Mouse (Mus musculus) heart, embryonic 13.5 days (tissue): ENCODE measurements at regions not wholly inside any gene's neighbourhood (a gene's known extent, or its start where the extent isn't known, plus 50 kb on each side); places are given as distances from the start of the nearest gene placed in this dataset.

Experiments used
- ATAC-seq: fragments of 200-750 bp; cut with Nextera tagmentation; 2 replicates; pipeline ENCODE4 v1.8.0; 2017; ENCODE audit warnings: moderate TSS enrichment; ENCODE audit not compliant: insufficient number of reproducible peaks, low FRiP score, low TSS enrichment; ENCODE audit errors: extremely low read depth
- H3K27ac ChIP-seq: fragments of 300-500 bp; sonication (generic); replicated peaks from 2 replicates; pipeline ENCODE4 v1.5.1; 2015; ENCODE audit warnings: moderate library complexity, mild to moderate bottlenecking, inconsistent platforms
- H3K27me3 ChIP-seq: fragments of 300-500 bp; sonication (generic); replicated peaks from 2 replicates; pipeline ENCODE4 v1.6.1; 2015; ENCODE audit warnings: mild to moderate bottlenecking, inconsistent platforms
- H3K36me3 ChIP-seq: fragments of 300-500 bp; sonication (generic); 2 replicates; pipeline ENCODE4 v1.6.1; 2015; ENCODE audit warnings: mild to moderate bottlenecking, inconsistent platforms
- H3K4me1 ChIP-seq: fragments of 300-500 bp; sonication (generic); 2 replicates; pipeline ENCODE4 v1.6.1; 2015; ENCODE audit warnings: inconsistent platforms
- H3K4me2 ChIP-seq: fragments of 300-500 bp; sonication (generic); 2 replicates; pipeline ENCODE4 v1.6.1; 2015; ENCODE audit warnings: inconsistent platforms, mild to moderate bottlenecking, moderate library complexity
- H3K4me3 ChIP-seq: fragments of 300-500 bp; sonication (generic); 2 replicates; pipeline ENCODE4 v1.5.1; 2015; ENCODE audit warnings: moderate library complexity, mild to moderate bottlenecking, inconsistent platforms
- H3K9ac ChIP-seq: fragments of 300-500 bp; sonication (generic); 2 replicates; pipeline ENCODE4 v1.6.1; 2015; ENCODE audit warnings: inconsistent platforms, mild to moderate bottlenecking, moderate library complexity
- H3K9me3 ChIP-seq: fragments of 300-500 bp; sonication (generic); 2 replicates; pipeline ENCODE4 v1.6.1; 2016; ENCODE audit warnings: inconsistent platforms
- WGBS: fragments of 180-500 bp; shearing (Covaris S2); methylation state at CpG from one replicate; pipeline ENCODE4 v1.1.7; 2015; ENCODE audit warnings: mixed read lengths; 5-methylcytosine and 5-hydroxymethylcytosine counted together

GRCm38 (mm10) chr4:105327711-105328471 is 170.7 kb downstream of the Plpp3 start:
- Histone ChIP-seq H3K4me3 (no peak overlapping the region), H3K27ac (0 out of 2 replicates have a peak overlapping the region, but pooled peaks have one; percentile 34), H3K9me3 (no peaks in the 10 kb centered on the region), H3K27me3 (no peaks in the 10 kb centered on the region), H3K9ac (no peak overlapping the region), H3K4me2 (no peak overlapping the region), H3K4me1 (peaks cover 15% of the 10 kb centered on the region; the same call in 1 of the 2 replicates), H3K36me3 (no peaks in the 10 kb centered on the region)
- 68% methylated on average over 5 of the region's 5 CpGs for WGBS
- ATAC-seq: no peak

GRCm38 (mm10) chr4:105328776-105329175 is 171.6 kb downstream of the Plpp3 start:
- no peak overlapping the region for H3K9ac ChIP-seq
- H3K36me3 ChIP-seq: no peaks in the 10 kb centered on the region
- H3K9me3 ChIP-seq: no peaks in the 10 kb centered on the region
- 0 out of 2 replicates have a peak overlapping the region, but pooled peaks have one; percentile 34 for H3K27ac ChIP-seq
- H3K27me3 ChIP-seq: no peaks in the 10 kb centered on the region
- peaks cover 12% of the 10 kb centered on the region; the same call in 1 of the 2 replicates for H3K4me1 ChIP-seq
- 53% methylated on average over 10 of the region's 10 CpGs for WGBS
- no peak overlapping the region for H3K4me3 ChIP-seq
- no peak overlapping the region for H3K4me2 ChIP-seq
- ATAC-seq: no peak; the same call in 1 of the 2 replicates

GRCm38 (mm10) chr4:105332081-105332480 is 174.9 kb downstream of the Plpp3 start:
- Histone ChIP-seq H3K9me3 (no peaks in the 10 kb centered on the region), H3K27ac (no peak overlapping the region), H3K4me1 (peaks cover 12% of the 10 kb centered on the region; the same call in 1 of the 2 replicates), H3K27me3 (no peaks in the 10 kb centered on the region), H3K4me3 (no peak overlapping the region), H3K36me3 (no peaks in the 10 kb centered on the region), H3K4me2 (no peak overlapping the region), H3K9ac (no peak overlapping the region)
- ATAC-seq: no peak
- WGBS: 84% methylated on average over 10 of the region's 10 CpGs

GRCm38 (mm10) chr4:105335872-105336271 is 178.7 kb downstream of the Plpp3 start:
- no peak overlapping the region for H3K4me3 ChIP-seq
- no peak for ATAC-seq
- H3K9ac ChIP-seq: no peak overlapping the region
- 36% methylated on average over 1 of the region's 1 CpGs for WGBS
- H3K4me1 ChIP-seq: peaks cover 10% of the 10 kb centered on the region
- H3K27ac ChIP-seq: no peak overlapping the region
- H3K36me3 ChIP-seq: no peaks in the 10 kb centered on the region
- H3K27me3 ChIP-seq: no peaks in the 10 kb centered on the region
- H3K9me3 ChIP-seq: no peaks in the 10 kb centered on the region
- no peak overlapping the region for H3K4me2 ChIP-seq

- no peak overlapping the region for H3K4me2 ChIP-seq
- no peak overlapping the region for H3K27ac ChIP-seq
- WGBS: 54% methylated on average over 4 of the region's 4 CpGs
- H3K36me3 ChIP-seq: no peaks in the 10 kb centered on the region
- ATAC-seq: no peak
- H3K4me1 ChIP-seq: peaks cover 10% of the 10 kb centered on the region
- H3K27me3 ChIP-seq: no peaks in the 10 kb centered on the region
- no peak overlapping the region for H3K4me3 ChIP-seq
- H3K9ac ChIP-seq: no peak overlapping the region
- no peaks in the 10 kb centered on the region for H3K9me3 ChIP-seq
Measured at GRCm38 (mm10) chr4:105336557-105336956, 179.4 kb downstream of the Plpp3 start.

GRCm38 (mm10) chr4:105338131-105338530 is 181.0 kb downstream of the Plpp3 start:
- no peak overlapping the region for H3K27ac ChIP-seq
- no peak for ATAC-seq
- H3K9me3 ChIP-seq: no peaks in the 10 kb centered on the region
- H3K4me3 ChIP-seq: no peak overlapping the region
- H3K4me1 ChIP-seq: peaks cover 10% of the 10 kb centered on the region
- no peak overlapping the region for H3K9ac ChIP-seq
- no peaks in the 10 kb centered on the region for H3K27me3 ChIP-seq
- WGBS: 54% methylated on average over 7 of the region's 7 CpGs
- H3K4me2 ChIP-seq: no peak overlapping the region
- H3K36me3 ChIP-seq: no peaks in the 10 kb centered on the region

GRCm38 (mm10) chr4:105338861-105339260 is 181.7 kb downstream of the Plpp3 start:
- Histone ChIP-seq H3K27ac (0 out of 2 replicates have a peak overlapping the region, but pooled peaks have one; percentile 6), H3K9me3 (no peaks in the 10 kb centered on the region), H3K9ac (no peak overlapping the region), H3K4me2 (no peak overlapping the region), H3K4me3 (no peak overlapping the region), H3K36me3 (no peaks in the 10 kb centered on the region), H3K4me1 (peaks cover 10% of the 10 kb centered on the region), H3K27me3 (no peaks in the 10 kb centered on the region)
- no peak for ATAC-seq
- WGBS: 48% methylated on average over 7 of the region's 7 CpGs

- 76% methylated on average over 7 of the region's 7 CpGs for WGBS
- Histone ChIP-seq H3K9me3 (no peaks in the 10 kb centered on the region), H3K36me3 (no peaks in the 10 kb centered on the region), H3K9ac (no peak overlapping the region), H3K27me3 (no peaks in the 10 kb centered on the region), H3K4me3 (no peak overlapping the region), H3K4me2 (no peak overlapping the region), H3K27ac (no peak overlapping the region), H3K4me1 (peaks cover 10% of the 10 kb centered on the region)
- no peak for ATAC-seq
Measured at GRCm38 (mm10) chr4:105341274-105341673, 184.1 kb downstream of the Plpp3 start.

GRCm38 (mm10) chr4:105346846-105347245 is 189.7 kb downstream of the Plpp3 start:
- ATAC-seq: no peak
- Histone ChIP-seq H3K4me3 (no peak overlapping the region), H3K36me3 (no peaks in the 10 kb centered on the region), H3K4me1 (no peaks in the 10 kb centered on the region; the same call in 1 of the 2 replicates), H3K27ac (no peak overlapping the region), H3K9ac (no peak overlapping the region), H3K27me3 (no peaks in the 10 kb centered on the region), H3K9me3 (no peaks in the 10 kb centered on the region), H3K4me2 (no peak overlapping the region)
- 84% methylated on average over 8 of the region's 8 CpGs for WGBS

GRCm38 (mm10) chr4:105347911-105348310 is 190.8 kb downstream of the Plpp3 start:
- peaks cover 4% of the 10 kb centered on the region; the same call in 1 of the 2 replicates for H3K4me1 ChIP-seq
- H3K36me3 ChIP-seq: no peaks in the 10 kb centered on the region
- H3K4me3 ChIP-seq: no peak overlapping the region
- ATAC-seq: no peak
- no peak overlapping the region for H3K9ac ChIP-seq
- H3K9me3 ChIP-seq: no peaks in the 10 kb centered on the region
- no peak overlapping the region for H3K27ac ChIP-seq
- H3K27me3 ChIP-seq: no peaks in the 10 kb centered on the region
- no peak overlapping the region for H3K4me2 ChIP-seq
- 75% methylated on average over 8 of the region's 8 CpGs for WGBS

GRCm38 (mm10) chr4:105349316-105350207 is 192.4 kb downstream of the Plpp3 start:
- 83% methylated on average over 8 of the region's 8 CpGs for WGBS
- H3K4me1 ChIP-seq: peaks cover 4% of the 10 kb centered on the region; the same call in 1 of the 2 replicates
- no peaks in the 10 kb centered on the region for H3K36me3 ChIP-seq
- no peaks in the 10 kb centered on the region for H3K27me3 ChIP-seq
- no peaks in the 10 kb centered on the region for H3K9me3 ChIP-seq
- no peak for ATAC-seq
- no peak overlapping the region for H3K9ac ChIP-seq
- no peak overlapping the region for H3K27ac ChIP-seq
- no peak overlapping the region for H3K4me3 ChIP-seq
- no peak overlapping the region for H3K4me2 ChIP-seq
